Mouse (Mus musculus): ENCODE measurements around the gene Lpar1. TPM values are rescaled to one million over a fixed set of nuclear protein-coding genes. Genes with fewer than 3 reads are reported as not detected.
A peak's percentile ranks its signal among the peaks of the same experiment; 100 is the strongest.

Gene Lpar1
- polyA plus RNA-seq, 1 experiment, result 15.4 TPM

GRCm38 (mm10) chr4:58423276-58423930 is 130.3 kb downstream of the Lpar1 start:
- Histone ChIP-seq H3K36me3 (ENCODE audit: control insufficient read depth, insufficient read depth, low read length) (no peaks in the 10 kb centered on the region), H3K4me3 (ENCODE audit: insufficient read depth, low read depth, low read length) (no peak overlapping the region), H3K4me1 (ENCODE audit: control insufficient read depth, insufficient read depth, low read length) (no peaks in the 10 kb centered on the region), H3K27ac (ENCODE audit: insufficient read depth, low read depth, low read length) (no peak overlapping the region), H3K27me3 (replicated peaks; ENCODE audit: control insufficient read depth, insufficient read depth, low read length) (no peaks in the 10 kb centered on the region)
- no peak for DNase-seq
- TF ChIP-seq POLR2A (IDR thresholded peaks at IDR 0.05; ENCODE audit: low read depth, low read length) (no peak), CTCF (conservative IDR thresholded peaks at IDR 0.05; ENCODE audit: insufficient read depth, insufficient read length, low read depth, low read length) (no peak)
- 69% methylated on average over 9 of the region's 9 CpGs for WGBS

DNA sequence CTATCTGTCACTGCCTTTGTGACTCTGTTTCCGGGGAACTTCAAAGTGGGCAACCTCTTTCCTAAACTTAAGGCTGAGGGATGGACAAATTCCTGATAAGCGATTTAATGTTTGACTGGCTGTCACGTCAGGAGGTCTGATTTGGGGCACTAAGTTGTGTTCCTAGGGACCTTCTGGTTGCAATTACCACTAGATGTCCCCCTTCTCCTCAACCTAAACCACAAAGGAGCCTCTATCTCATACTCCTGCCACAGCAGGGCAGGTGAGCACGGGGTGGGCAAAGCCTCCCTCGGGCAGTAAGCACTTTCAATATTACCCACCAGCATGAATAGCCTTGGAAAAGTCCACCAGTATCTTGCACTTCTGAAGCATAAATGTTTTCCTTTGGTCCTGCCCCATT is 134.5 kb downstream of the Lpar1 start:
- H3K4me1 ChIP-seq (ENCODE audit: control insufficient read depth, insufficient read depth, low read length), result no peaks in the 10 kb centered on the region
- no peak overlapping the region for H3K27ac ChIP-seq (ENCODE audit: insufficient read depth, low read depth, low read length)
- DNase-seq, result peak; percentile 31
- no peaks in the 10 kb centered on the region for H3K27me3 ChIP-seq (replicated peaks; ENCODE audit: control insufficient read depth, insufficient read depth, low read length)
- H3K36me3 ChIP-seq (ENCODE audit: control insufficient read depth, insufficient read depth, low read length), result no peaks in the 10 kb centered on the region
- TF ChIP-seq CTCF (conservative IDR thresholded peaks at IDR 0.05; ENCODE audit: insufficient read depth, insufficient read length, low read depth, low read length) (peak; percentile 40), POLR2A (IDR thresholded peaks at IDR 0.05; ENCODE audit: low read depth, low read length) (no peak)
- H3K4me3 ChIP-seq (ENCODE audit: insufficient read depth, low read depth, low read length), result no peak overlapping the region
- WGBS, result 33% methylated on average over 5 of the region's 5 CpGs

GRCm38 (mm10) chr4:58417319-58417718 is 136.4 kb downstream of the Lpar1 start:
- DNase-seq, result peak; percentile 13
- H3K27me3 ChIP-seq (replicated peaks; ENCODE audit: control insufficient read depth, insufficient read depth, low read length), result no peaks in the 10 kb centered on the region
- no peak overlapping the region for H3K27ac ChIP-seq (ENCODE audit: insufficient read depth, low read depth, low read length)
- H3K36me3 ChIP-seq (ENCODE audit: control insufficient read depth, insufficient read depth, low read length), result no peaks in the 10 kb centered on the region
- 60% methylated on average over 4 of the region's 4 CpGs for WGBS
- no peaks in the 10 kb centered on the region; the same call in 1 of the 2 replicates for H3K4me1 ChIP-seq (ENCODE audit: control insufficient read depth, insufficient read depth, low read length)
- no peak for TF ChIP-seq CTCF (conservative IDR thresholded peaks at IDR 0.05; ENCODE audit: insufficient read depth, insufficient read length, low read depth, low read length)
- no peak for TF ChIP-seq POLR2A (IDR thresholded peaks at IDR 0.05; ENCODE audit: low read depth, low read length)
- H3K4me3 ChIP-seq (ENCODE audit: insufficient read depth, low read depth, low read length), result no peak overlapping the region

GRCm38 (mm10) chr4:58415537-58415936 is 138.2 kb downstream of the Lpar1 start:
- WGBS, result 95% methylated on average over 3 of the region's 3 CpGs
- Histone ChIP-seq H3K27me3 (replicated peaks; ENCODE audit: control insufficient read depth, insufficient read depth, low read length) (no peaks in the 10 kb centered on the region), H3K4me3 (ENCODE audit: insufficient read depth, low read depth, low read length) (no peak overlapping the region), H3K36me3 (ENCODE audit: control insufficient read depth, insufficient read depth, low read length) (no peaks in the 10 kb centered on the region), H3K27ac (ENCODE audit: insufficient read depth, low read depth, low read length) (no peak overlapping the region), H3K4me1 (ENCODE audit: control insufficient read depth, insufficient read depth, low read length) (no peaks in the 10 kb centered on the region; the same call in 1 of the 2 replicates)
- no peak for DNase-seq
- TF ChIP-seq POLR2A (IDR thresholded peaks at IDR 0.05; ENCODE audit: low read depth, low read length), result no peak
- TF ChIP-seq CTCF (conservative IDR thresholded peaks at IDR 0.05; ENCODE audit: insufficient read depth, insufficient read length, low read depth, low read length), result peak; percentile 33; the same call in 1 of the 2 replicates

- Histone ChIP-seq H3K27me3 (replicated peaks; ENCODE audit: control insufficient read depth, insufficient read depth, low read length) (no peaks in the 10 kb centered on the region), H3K4me3 (ENCODE audit: insufficient read depth, low read depth, low read length) (no peak overlapping the region), H3K27ac (ENCODE audit: insufficient read depth, low read depth, low read length) (peak overlapping the region; percentile 76), H3K4me1 (ENCODE audit: control insufficient read depth, insufficient read depth, low read length) (no peaks in the 10 kb centered on the region; the same call in 1 of the 2 replicates), H3K36me3 (ENCODE audit: control insufficient read depth, insufficient read depth, low read length) (no peaks in the 10 kb centered on the region)
- peak; percentile 81 for DNase-seq
- 67% methylated on average over 13 of the region's 13 CpGs for WGBS
- TF ChIP-seq POLR2A (IDR thresholded peaks at IDR 0.05; ENCODE audit: low read depth, low read length) (no peak), CTCF (conservative IDR thresholded peaks at IDR 0.05; ENCODE audit: insufficient read depth, insufficient read length, low read depth, low read length) (no peak)
These were observed 140.2 kb downstream of the Lpar1 start for GRCm38 (mm10) chr4:58413188-58414185.

- H3K4me3 ChIP-seq (ENCODE audit: insufficient read depth, low read depth, low read length), result no peak overlapping the region
- H3K4me1 ChIP-seq (ENCODE audit: control insufficient read depth, insufficient read depth, low read length), result no peaks in the 10 kb centered on the region
- no peaks in the 10 kb centered on the region for H3K27me3 ChIP-seq (replicated peaks; ENCODE audit: control insufficient read depth, insufficient read depth, low read length)
- WGBS, result 76% methylated on average over 4 of the region's 4 CpGs
- H3K27ac ChIP-seq (ENCODE audit: insufficient read depth, low read depth, low read length), result no peak overlapping the region
- no peak for DNase-seq
- no peak for TF ChIP-seq POLR2A (IDR thresholded peaks at IDR 0.05; ENCODE audit: low read depth, low read length)
- TF ChIP-seq CTCF (conservative IDR thresholded peaks at IDR 0.05; ENCODE audit: insufficient read depth, insufficient read length, low read depth, low read length), result no peak
- H3K36me3 ChIP-seq (ENCODE audit: control insufficient read depth, insufficient read depth, low read length), result no peaks in the 10 kb centered on the region
These were observed 151.7 kb downstream of the Lpar1 start for GRCm38 (mm10) chr4:58401973-58402501.

Measured in kidney, adult 2 months (tissue).